24 mouse cellular contexts compared by ENCODE assay signal in genomic region chr6:70838532-70838931, GRCm38 (mm10). TPM values are rescaled to one million over a fixed set of nuclear protein-coding genes. Genes with fewer than 3 reads are reported as not detected.
DNase-seq lines count a peak whose midpoint lies in the region; ATAC-seq and TF ChIP-seq lines count a peak whose summit lies in the region.
"Had no signal": no experiment of that assay in that cellular context is flagged by ENCODE, and none has a peak within 500 bp of the region (broad histone marks: within the 10 kb centered on the region; RNA-seq: fewer than 3 reads in every experiment).

No protein-coding gene starts in this region.

- no peak overlapping the region for H3K4me2 ChIP-seq in kidney, embryonic 15.5 days
- H3K4me2 ChIP-seq in midbrain, embryonic 13.5 days (replicated peaks), result no peak overlapping the region
- no peak overlapping the region for H3K4me2 ChIP-seq in midbrain, embryonic 15.5 days
- no peak overlapping the region for H3K4me2 ChIP-seq in intestine, embryonic 15.5 days (replicated peaks)
- no peak overlapping the region for H3K4me2 ChIP-seq in intestine, postnatal 0 days (replicated peaks; ENCODE audit: low read depth)
- H3K4me2 ChIP-seq: forebrain, embryonic 13.5 days; lung, embryonic 14.5 days; neural tube, embryonic 12.5 days had no signal

- H3K4me1 ChIP-seq in kidney, embryonic 15.5 days, result peaks cover 8% of the 10 kb centered on the region
- H3K4me1 ChIP-seq in midbrain, embryonic 13.5 days (replicated peaks), result peaks cover 7% of the 10 kb centered on the region
- H3K4me1 ChIP-seq in midbrain, embryonic 15.5 days, result peaks cover 6% of the 10 kb centered on the region; the same call in 1 of the 2 replicates
- peaks cover 6% of the 10 kb centered on the region for H3K4me1 ChIP-seq in intestine, embryonic 15.5 days (replicated peaks)
- H3K4me1 ChIP-seq in intestine, postnatal 0 days (replicated peaks; ENCODE audit: control insufficient read depth, insufficient read depth, low read length), result 0 out of 2 replicates have a peak, but pooled peaks cover 3% of the 10 kb centered on the region

- H3K9ac ChIP-seq in kidney, embryonic 15.5 days, result no peak overlapping the region
- H3K9ac ChIP-seq in midbrain, embryonic 13.5 days (replicated peaks), result no peak overlapping the region
- no peak overlapping the region for H3K9ac ChIP-seq in midbrain, embryonic 15.5 days
- no peak overlapping the region for H3K9ac ChIP-seq in intestine, embryonic 15.5 days
- H3K9ac ChIP-seq in intestine, postnatal 0 days (ENCODE audit: low read depth, low read length), result no peak overlapping the region
- H3K9ac ChIP-seq: forebrain, embryonic 13.5 days; liver, embryonic 14.5 days; lung, embryonic 14.5 days; neural tube, embryonic 12.5 days had no signal

- WGBS in kidney, embryonic 15.5 days, result 62% methylated on average over 3 of the region's 3 CpGs
- WGBS in midbrain, embryonic 13.5 days, result 46% methylated on average over 3 of the region's 3 CpGs
- 58% methylated on average over 3 of the region's 3 CpGs for WGBS in midbrain, embryonic 15.5 days
- 55% methylated on average over 3 of the region's 3 CpGs for WGBS in intestine, embryonic 15.5 days
- WGBS in intestine, postnatal 0 days, result 39% methylated on average over 3 of the region's 3 CpGs

- no peaks in the 10 kb centered on the region for H3K27me3 ChIP-seq in kidney, embryonic 15.5 days
- H3K27me3 ChIP-seq in midbrain, embryonic 13.5 days, result no peaks in the 10 kb centered on the region
- no peaks in the 10 kb centered on the region for H3K27me3 ChIP-seq in midbrain, embryonic 15.5 days (replicated peaks)
- no peaks in the 10 kb centered on the region for H3K27me3 ChIP-seq in intestine, embryonic 15.5 days (replicated peaks)
- H3K27me3 ChIP-seq in intestine, postnatal 0 days (replicated peaks; ENCODE audit: control insufficient read depth, insufficient read depth, low read length), result no peaks in the 10 kb centered on the region
- H3K27me3 ChIP-seq: forebrain, embryonic 13.5 days; neural tube, embryonic 12.5 days had no signal

- no peak for TF ChIP-seq CTCF in intestine, postnatal 0 days (IDR thresholded peaks at IDR 0.05; ENCODE audit: low read depth)

- ATAC-seq in kidney, embryonic 15.5 days (replicated peaks; ENCODE audit: low FRiP score), result no peak
- ATAC-seq in midbrain, embryonic 13.5 days, result 0 out of 2 replicates have a peak, but pooled peaks have one; percentile 26
- ATAC-seq in midbrain, embryonic 15.5 days (replicated peaks), result no peak
- peak; percentile 42; the same call in 1 of the 2 replicates for ATAC-seq in intestine, embryonic 15.5 days
- peak; percentile 33; the same call in 1 of the 2 replicates for ATAC-seq in intestine, postnatal 0 days
- ATAC-seq: forebrain, embryonic 13.5 days; hindbrain, embryonic 16.5 days had no signal

- no peaks in the 10 kb centered on the region for H3K9me3 ChIP-seq in kidney, embryonic 15.5 days (replicated peaks)
- no peaks in the 10 kb centered on the region for H3K9me3 ChIP-seq in midbrain, embryonic 13.5 days
- no peaks in the 10 kb centered on the region for H3K9me3 ChIP-seq in midbrain, embryonic 15.5 days
- no peaks in the 10 kb centered on the region for H3K9me3 ChIP-seq in intestine, embryonic 15.5 days
- H3K9me3 ChIP-seq in intestine, postnatal 0 days (ENCODE audit: control insufficient read depth), result no peaks in the 10 kb centered on the region
- H3K9me3 ChIP-seq: forebrain, embryonic 13.5 days; megakaryocyte, embryonic 14.5 days; neural tube, embryonic 12.5 days had no signal

- no peak overlapping the region for H3K4me3 ChIP-seq in kidney, embryonic 15.5 days (replicated peaks)
- H3K4me3 ChIP-seq in midbrain, embryonic 13.5 days (replicated peaks), result no peak overlapping the region
- H3K4me3 ChIP-seq in midbrain, embryonic 15.5 days, result no peak overlapping the region
- no peak overlapping the region for H3K4me3 ChIP-seq in intestine, embryonic 15.5 days (replicated peaks)
- H3K4me3 ChIP-seq in intestine, postnatal 0 days (ENCODE audit: low read depth, low read length), result no peak overlapping the region
- H3K4me3 ChIP-seq: forebrain, embryonic 13.5 days; megakaryocyte, embryonic 14.5 days; myocyte; neural tube, embryonic 12.5 days had no signal

- H3K27ac ChIP-seq in kidney, embryonic 15.5 days, result no peak overlapping the region
- no peak overlapping the region for H3K27ac ChIP-seq in midbrain, embryonic 13.5 days
- H3K27ac ChIP-seq in midbrain, embryonic 15.5 days, result no peak overlapping the region
- no peak overlapping the region for H3K27ac ChIP-seq in intestine, embryonic 15.5 days
- no peak overlapping the region for H3K27ac ChIP-seq in intestine, postnatal 0 days (ENCODE audit: low read depth, low read length)
- H3K27ac ChIP-seq: forebrain, embryonic 13.5 days; liver, embryonic 14.5 days; neural tube, embryonic 12.5 days had no signal

- H3K36me3 ChIP-seq in kidney, embryonic 15.5 days, result no peaks in the 10 kb centered on the region
- H3K36me3 ChIP-seq in midbrain, embryonic 13.5 days, result no peaks in the 10 kb centered on the region
- H3K36me3 ChIP-seq in midbrain, embryonic 15.5 days (replicated peaks), result no peaks in the 10 kb centered on the region
- no peaks in the 10 kb centered on the region for H3K36me3 ChIP-seq in intestine, embryonic 15.5 days
- H3K36me3 ChIP-seq in intestine, postnatal 0 days (ENCODE audit: control insufficient read depth, insufficient read depth), result no peaks in the 10 kb centered on the region
- H3K36me3 ChIP-seq: neural tube, embryonic 12.5 days had no signal

- peak; percentile 19 to 58 for DNase-seq in kidney, postnatal 25 days
- DNase-seq in ovary, postnatal 36 days (ENCODE audit: low spot score), result no peak
- DNase-seq: adrenal gland, adult 8-10 months; B cell, adult 2 months; cerebellum, adult 2 months; cerebellum, postnatal 36 days; gastrocnemius, postnatal 10 days; heart, postnatal 14 days; layer of hippocampus, postnatal 36 days; left cerebral cortex, postnatal 4 days; lung, embryonic 14.5 days; right cerebral cortex, postnatal 4 days; thymus, adult 18-20 months had no signal

RNA-seq across cellular contexts. Expression of gene Eif2ak3, which starts 5.8 kb away (rescaled TPM):
- 11.2 and 12.5 TPM in 2 replicates for polyA plus RNA-seq in kidney, embryonic 15.5 days (2015; fragmentation: Nextera tagmentation; extraction: Ambion mirVana)
- polyA plus RNA-seq in midbrain, embryonic 13.5 days (2015; fragmentation: Nextera tagmentation; extraction: Ambion mirVana), result 12.3 and 13.4 TPM in 2 replicates
- 14.1 and 14.6 TPM in 2 replicates for polyA plus RNA-seq in midbrain, embryonic 15.5 days (2015; fragmentation: Nextera tagmentation; extraction: Ambion mirVana)
- 9.7 and 9.9 TPM in 2 replicates for polyA plus RNA-seq in intestine, embryonic 15.5 days (2015; fragmentation: Nextera tagmentation; extraction: Ambion mirVana)
- polyA plus RNA-seq in intestine, postnatal 0 days (2015; fragmentation: Nextera tagmentation; extraction: Ambion mirVana), result 8.4 and 9.6 TPM in 2 replicates

RNA-seq across cellular contexts. Expression of gene Rpia, which starts 46.5 kb away (rescaled TPM):
- polyA plus RNA-seq in kidney, embryonic 15.5 days (2015; fragmentation: Nextera tagmentation; extraction: Ambion mirVana), result 3.1 and 3.4 TPM in 2 replicates
- 2.4 and 3.5 TPM in 2 replicates for polyA plus RNA-seq in midbrain, embryonic 13.5 days (2015; fragmentation: Nextera tagmentation; extraction: Ambion mirVana)
- 2.6 and 3.0 TPM in 2 replicates for polyA plus RNA-seq in midbrain, embryonic 15.5 days (2015; fragmentation: Nextera tagmentation; extraction: Ambion mirVana)
- polyA plus RNA-seq in intestine, embryonic 15.5 days (2015; fragmentation: Nextera tagmentation; extraction: Ambion mirVana), result 4.9 and 5.0 TPM in 2 replicates
- 6.4 and 9.5 TPM in 2 replicates for polyA plus RNA-seq in intestine, postnatal 0 days (2015; fragmentation: Nextera tagmentation; extraction: Ambion mirVana)

Comparison
In these comparisons a context has a peak if more than half of its experiments do, and no peak if none do; other contexts are left out.
1. ATAC-seq: peak in midbrain, embryonic 13.5 days (single experiment), intestine, embryonic 15.5 days (single experiment) and intestine, postnatal 0 days (single experiment); none in kidney, embryonic 15.5 days (single experiment) and midbrain, embryonic 15.5 days (single experiment).